Mouse (Mus musculus) spleen, adult 2 months (tissue): ENCODE data around the gene Ugt1a6a.

Source experiments
- CTCF ChIP-seq: fragments of 200-500 bp; IDR thresholded peaks from 2 replicates; pipeline ENCODE4 v1.5.1; 2011; ENCODE audit warnings: mild to moderate bottlenecking, inconsistent platforms; ENCODE audit not compliant: insufficient read depth, insufficient read length, insufficient replicate concordance; ENCODE audit errors: extremely low read depth
- POLR2A ChIP-seq: fragments of 200-500 bp; IDR thresholded peaks from 2 replicates; pipeline ENCODE4 v1.6.1; 2011; ENCODE audit warnings: low read depth, low read length, inconsistent platforms

- TF ChIP-seq POLR2A (no peak), CTCF (no peak)
Observed at GRCm38 (mm10) chr1:88258361-88258760, 123.8 kb downstream of the Ugt1a6a start.
